Comparison of ENCODE assay signal across 21 mouse cellular contexts in the genomic region with DNA sequence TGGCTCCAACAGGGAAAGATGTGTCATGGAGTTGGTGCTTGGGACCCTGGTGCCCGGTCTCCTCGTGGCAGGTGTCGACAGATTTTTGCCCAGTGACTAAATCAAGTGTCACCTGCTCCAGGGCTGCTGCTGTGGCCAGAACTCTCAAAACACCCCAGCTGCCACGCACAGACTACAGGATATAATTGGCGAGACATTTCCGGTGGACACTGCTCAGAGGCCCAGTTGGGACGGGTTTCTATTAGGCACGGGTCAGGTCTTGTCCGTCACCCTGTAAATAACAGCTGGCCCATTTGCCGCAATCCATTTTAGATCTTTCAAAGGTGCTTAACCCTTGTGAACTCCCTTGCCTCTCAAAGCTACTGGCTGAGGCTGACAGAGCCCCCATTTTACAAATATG. TPM values are rescaled to one million over a fixed set of nuclear protein-coding genes. Genes with fewer than 3 reads are reported as not detected.
DNase-seq lines count a peak whose midpoint lies in the region; ATAC-seq and TF ChIP-seq lines count a peak whose summit lies in the region.
"Had no signal": no experiment of that assay in that cellular context is flagged by ENCODE, and none has a peak within 500 bp of the region (broad histone marks: within the 10 kb centered on the region; RNA-seq: fewer than 3 reads in every experiment).

No protein-coding gene starts in this region.

- no peaks in the 10 kb centered on the region for H3K27me3 ChIP-seq in stomach, embryonic 15.5 days (replicated peaks)
- H3K27me3 ChIP-seq in stomach, postnatal 0 days (ENCODE audit: control insufficient read depth, insufficient read depth, low read length) = no peaks in the 10 kb centered on the region
- no peaks in the 10 kb centered on the region for H3K27me3 ChIP-seq in limb, embryonic 13.5 days
- H3K27me3 ChIP-seq: heart, embryonic 15.5 days had no signal

- TF ChIP-seq CTCF in stomach, postnatal 0 days (IDR thresholded peaks at IDR 0.05; ENCODE audit: low read depth) = no peak

- H3K36me3 ChIP-seq in stomach, embryonic 15.5 days = no peaks in the 10 kb centered on the region
- no peaks in the 10 kb centered on the region for H3K36me3 ChIP-seq in stomach, postnatal 0 days (ENCODE audit: control insufficient read depth, insufficient read depth, low read length)
- H3K36me3 ChIP-seq in limb, embryonic 13.5 days = no peaks in the 10 kb centered on the region
- H3K36me3 ChIP-seq: forebrain, embryonic 12.5 days; heart, embryonic 15.5 days; hindbrain, embryonic 12.5 days; midbrain, embryonic 13.5 days; neural tube, embryonic 13.5 days had no signal

- TF ChIP-seq EP300 in stomach, postnatal 0 days (optimal IDR thresholded peaks at IDR 0.05) = no peak

- DNase-seq in kidney, adult 9 months = peak; percentile 6
- DNase-seq in kidney, postnatal 36 days = no peak
- DNase-seq in stomach, postnatal 0 days (ENCODE audit: low spot score) = no peak
- DNase-seq in thymus, postnatal 36 days = no peak
- DNase-seq in right cerebral cortex, postnatal 36 days (ENCODE audit: low spot score in 2 of 2) = no peak
- DNase-seq: adrenal gland, postnatal 14 days; cerebellum, postnatal 10 days; kidney, adult 2 months; layer of hippocampus, postnatal 36 days; lung, adult 18-20 months; right cerebral cortex, postnatal 25 days had no signal

- H3K9ac ChIP-seq in stomach, embryonic 15.5 days = no peak overlapping the region
- no peak overlapping the region for H3K9ac ChIP-seq in stomach, postnatal 0 days (ENCODE audit: low read length)
- no peak overlapping the region for H3K9ac ChIP-seq in limb, embryonic 13.5 days
- H3K9ac ChIP-seq: forebrain, embryonic 12.5 days; heart, embryonic 15.5 days; hindbrain, embryonic 12.5 days; midbrain, embryonic 13.5 days; neural tube, embryonic 13.5 days had no signal

- no peaks in the 10 kb centered on the region for H3K9me3 ChIP-seq in stomach, embryonic 15.5 days
- no peaks in the 10 kb centered on the region for H3K9me3 ChIP-seq in stomach, postnatal 0 days (ENCODE audit: control insufficient read depth, low read length)
- H3K9me3 ChIP-seq in limb, embryonic 13.5 days = no peaks in the 10 kb centered on the region
- H3K9me3 ChIP-seq: forebrain, embryonic 12.5 days; heart, embryonic 15.5 days; hindbrain, embryonic 12.5 days; midbrain, embryonic 13.5 days; neural tube, embryonic 13.5 days had no signal

- ATAC-seq in stomach, embryonic 15.5 days (ENCODE audit: insufficient read depth, low FRiP score, low read depth) = 0 out of 2 replicates have a peak, but pooled peaks have one; percentile 12
- ATAC-seq in stomach, postnatal 0 days (ENCODE audit: low FRiP score, low TSS enrichment) = no peak
- peak; percentile 67 for ATAC-seq in limb, embryonic 13.5 days (ENCODE audit: low FRiP score, low read depth)
- ATAC-seq: midbrain, embryonic 13.5 days; Patski had no signal

- H3K4me2 ChIP-seq in stomach, embryonic 15.5 days = no peak overlapping the region
- no peak overlapping the region for H3K4me2 ChIP-seq in stomach, postnatal 0 days (replicated peaks; ENCODE audit: low read depth)
- H3K4me2 ChIP-seq in limb, embryonic 13.5 days (replicated peaks) = no peak overlapping the region
- H3K4me2 ChIP-seq: forebrain, embryonic 12.5 days; heart, embryonic 15.5 days; hindbrain, embryonic 12.5 days; liver, embryonic 11.5 days; midbrain, embryonic 13.5 days; neural tube, embryonic 13.5 days had no signal

- no peaks in the 10 kb centered on the region for H3K4me1 ChIP-seq in stomach, embryonic 15.5 days
- H3K4me1 ChIP-seq in stomach, postnatal 0 days (replicated peaks; ENCODE audit: control insufficient read depth, insufficient read depth) = no peaks in the 10 kb centered on the region
- H3K4me1 ChIP-seq in limb, embryonic 13.5 days = 0 out of 2 replicates have a peak, but pooled peaks cover 7% of the 10 kb centered on the region
- H3K4me1 ChIP-seq: forebrain, embryonic 12.5 days; hindbrain, embryonic 12.5 days; midbrain, embryonic 13.5 days; neural tube, embryonic 13.5 days had no signal

- H3K4me3 ChIP-seq in stomach, embryonic 15.5 days (replicated peaks) = no peak overlapping the region
- H3K4me3 ChIP-seq in stomach, postnatal 0 days (ENCODE audit: low read depth, low read length) = no peak overlapping the region
- H3K4me3 ChIP-seq in limb, embryonic 13.5 days = no peak overlapping the region
- H3K4me3 ChIP-seq: forebrain, embryonic 12.5 days; heart, embryonic 15.5 days; hindbrain, embryonic 12.5 days; layer of hippocampus, adult 2 months; midbrain, embryonic 13.5 days; neural tube, embryonic 13.5 days had no signal

- WGBS in stomach, embryonic 15.5 days = 47% methylated on average over 10 of the region's 10 CpGs
- WGBS in stomach, postnatal 0 days = 54% methylated on average over 10 of the region's 10 CpGs
- 14% methylated on average over 10 of the region's 10 CpGs for WGBS in limb, embryonic 13.5 days

- no peak overlapping the region for H3K27ac ChIP-seq in stomach, embryonic 15.5 days
- no peak overlapping the region for H3K27ac ChIP-seq in stomach, postnatal 0 days (replicated peaks)
- H3K27ac ChIP-seq in limb, embryonic 13.5 days = no peak overlapping the region
- H3K27ac ChIP-seq: forebrain, embryonic 12.5 days; heart, embryonic 15.5 days; hindbrain, embryonic 12.5 days; layer of hippocampus, adult 2 months; midbrain, embryonic 13.5 days; neural tube, embryonic 13.5 days had no signal

RNA-seq across cellular contexts. Expression of a gene that starts 35.4 kb away (rescaled TPM):
- polyA plus RNA-seq in stomach, embryonic 15.5 days (2015; fragmentation: Nextera tagmentation; extraction: Ambion mirVana) = 6.8 TPM in 2 replicates
- 2.3 and 3.3 TPM in 2 replicates for polyA plus RNA-seq in stomach, postnatal 0 days (2015; fragmentation: Nextera tagmentation; extraction: Ambion mirVana)
- polyA plus RNA-seq in limb, embryonic 13.5 days (2015; fragmentation: Nextera tagmentation; extraction: Ambion mirVana) = 4.0 and 4.6 TPM in 2 replicates
- polyA plus RNA-seq: Patski had no signal
